Mouse (Mus musculus) megakaryocyte-erythroid progenitor cell, adult 5-6 weeks (primary cell): ENCODE measurements around the gene Thrsp. TPM values are rescaled to one million over a fixed set of nuclear protein-coding genes. Genes with fewer than 3 reads are reported as not detected.
"Not testable (repeated sequence)": the region's sequence is repeated elsewhere in the genome, so short reads cannot be mapped to it uniquely, and the experiment has no call there.

Experiments used
- ATAC-seq: replicated peaks from 2 replicates; pipeline ENCODE4 v1.8.0; 2016; ENCODE audit warnings: mild to moderate bottlenecking, inconsistent platforms; ENCODE audit not compliant: severe bottlenecking, poor library complexity, low FRiP score, low TSS enrichment
- total RNA-seq, 2 experiments: library from RNA; stranded (forward) in 1 of 2; stranded (reverse) in 1 of 2; fragments of 200-1000, 215-1000 nt in 1 of 2; fragments of >200 nt in 1 of 2; fragmentation: Nextera tagmentation in 1 of 2; gene quantifications; 2 replicates each; pipeline ENCODE4 v1.2.3; 2014 to 2017

The Thrsp gene
- total RNA-seq (2014; fragmentation: Nextera tagmentation) (not detected in 2 replicates), total RNA-seq (2017) (not detected in 2 replicates)

DNA sequence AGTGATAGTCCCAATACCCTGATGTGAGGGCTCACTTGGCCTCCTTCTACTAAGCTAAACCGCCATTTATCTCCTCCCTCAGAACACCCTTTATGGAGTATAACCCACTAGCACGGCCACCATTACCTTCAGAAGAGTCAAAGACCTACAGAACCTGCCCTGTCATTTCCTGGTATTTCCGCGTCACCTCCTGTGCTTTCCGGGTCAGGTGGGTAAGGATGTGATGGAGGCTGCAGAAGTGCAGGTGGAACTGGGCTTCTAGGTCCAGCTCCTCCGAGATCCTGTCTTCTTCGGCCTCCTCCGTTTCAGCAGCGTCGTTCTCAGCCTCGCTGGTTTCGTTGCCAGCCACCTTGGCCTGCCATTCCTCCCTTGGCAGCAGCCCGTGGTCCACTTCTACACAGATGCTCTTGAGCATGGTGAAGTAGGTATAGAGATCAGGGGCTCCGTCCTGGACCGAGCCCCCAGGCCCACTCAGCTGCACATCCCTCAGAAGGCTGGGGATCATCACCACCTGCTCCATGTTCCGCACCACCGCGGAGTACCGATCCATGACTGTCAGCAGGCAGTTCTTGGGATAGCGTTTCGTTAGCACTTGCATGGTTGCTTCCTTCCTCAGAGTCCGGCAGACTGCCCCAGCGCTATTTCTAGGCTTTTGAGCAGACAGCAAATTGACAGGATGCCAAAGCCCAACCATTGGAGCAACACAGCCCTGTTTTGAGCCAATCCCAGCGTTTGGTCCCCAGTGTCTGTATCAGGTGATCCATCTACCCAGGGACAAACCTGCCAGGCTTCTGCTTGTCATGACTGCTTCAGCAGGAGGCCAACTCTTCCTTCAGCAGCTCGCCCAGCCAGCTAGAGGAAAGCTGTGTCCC lies at the start of gene Thrsp:
TSS of gene Thrsp (minus strand) at position 825 of the 872 bp plus-strand sequence.
- ATAC-seq, result no peak

DNA sequence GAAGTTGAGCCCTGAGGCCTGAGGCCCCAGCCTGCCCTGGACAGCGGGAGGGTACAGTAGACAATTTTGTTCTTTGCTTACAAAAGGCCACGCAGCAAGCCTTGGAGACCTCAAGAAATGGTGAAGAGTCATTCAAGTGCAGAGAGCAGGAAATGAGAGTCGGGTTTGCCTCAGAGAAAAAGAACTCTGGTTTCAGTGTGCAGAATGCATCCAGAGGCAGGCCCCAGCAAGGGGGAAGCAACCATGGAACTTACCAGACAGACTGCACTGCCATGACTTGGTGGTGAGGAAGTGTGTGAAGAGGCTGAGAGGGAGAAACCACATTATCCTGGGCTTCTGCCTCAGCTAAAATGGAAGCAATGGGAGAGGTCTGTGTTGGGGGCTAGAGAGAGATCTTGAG lies 38.0 kb upstream of the Thrsp start:
- no peak for ATAC-seq

DNA sequence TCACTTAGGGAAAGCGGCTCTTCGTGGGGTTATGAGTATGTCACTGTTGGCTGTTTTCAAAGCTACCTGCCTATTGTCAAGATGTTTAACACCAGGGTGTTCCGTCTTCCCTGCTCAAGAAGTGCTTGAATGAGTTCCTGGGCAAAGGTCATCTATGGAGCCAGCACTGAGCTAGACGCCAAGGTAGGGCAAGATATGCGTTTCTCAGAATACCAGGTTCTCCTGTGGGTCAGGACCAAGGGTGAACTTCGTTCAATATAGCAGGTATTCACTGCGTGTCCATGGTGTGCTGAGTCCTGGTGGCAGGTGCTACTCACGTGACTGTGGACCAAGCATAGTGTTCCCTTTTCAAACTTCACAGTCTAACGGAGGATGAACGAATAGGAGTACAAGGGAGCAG lies 37.3 kb upstream of the Thrsp start:
- ATAC-seq, result no peak

DNA sequence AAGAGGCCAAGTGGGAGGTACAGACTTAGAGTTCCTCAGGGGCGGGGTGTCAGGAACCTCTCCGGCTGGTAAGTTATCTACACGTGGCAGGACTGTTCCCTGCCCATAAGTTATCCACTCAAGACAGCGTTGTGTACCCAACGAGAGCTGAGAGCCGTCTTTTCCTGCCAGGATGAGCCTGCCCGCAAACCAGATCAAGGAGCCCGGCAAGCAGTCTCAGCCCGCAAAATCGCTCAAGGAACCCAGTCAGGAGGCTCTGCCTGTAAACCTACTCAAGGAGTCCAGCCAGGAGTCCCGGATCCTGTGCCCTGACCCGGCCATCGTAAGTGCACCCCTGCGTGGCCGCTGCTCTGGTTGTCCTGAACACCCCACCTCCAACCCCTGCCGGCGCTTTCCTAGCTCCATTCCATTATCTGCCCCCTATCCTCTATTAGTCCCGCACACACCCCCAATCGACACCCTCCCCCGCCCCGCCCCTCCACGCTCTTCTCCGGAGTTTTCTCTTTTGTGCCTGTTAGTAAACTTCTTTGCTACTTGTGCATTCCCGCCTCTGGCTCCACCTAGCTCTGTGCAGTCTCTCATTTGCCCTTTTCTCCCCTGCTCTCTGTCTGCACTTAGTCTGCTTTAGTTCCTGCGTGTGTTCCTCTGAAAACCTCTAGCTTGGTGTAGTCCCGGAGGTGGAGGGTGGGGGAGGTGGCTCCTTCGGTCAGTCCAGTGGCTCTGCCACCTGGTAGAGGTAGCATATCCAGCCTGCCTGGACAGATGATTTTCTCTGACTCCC lies 35.8 kb upstream of the Thrsp start:
- ATAC-seq, result peak; percentile 96

DNA sequence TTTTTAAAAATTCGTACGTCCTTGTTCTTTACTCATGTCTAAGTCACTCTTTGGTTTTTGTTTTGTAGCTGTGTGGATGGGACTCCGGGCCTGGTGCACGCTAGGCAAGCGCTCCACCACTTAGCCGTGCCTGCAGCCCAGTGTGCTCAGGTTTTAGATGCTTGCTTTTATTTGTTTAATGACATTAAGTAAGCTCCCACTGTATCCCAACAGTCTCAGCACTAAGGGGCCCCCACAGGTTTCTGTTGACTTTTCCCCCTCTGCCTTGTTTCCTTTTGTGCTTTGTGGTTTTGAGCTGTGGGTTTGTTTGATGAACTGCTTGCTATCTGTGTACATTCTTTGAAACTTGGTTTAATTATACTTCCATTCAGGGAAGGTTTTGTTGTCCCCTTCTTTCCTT lies 34.7 kb upstream of the Thrsp start:
- no peak for ATAC-seq

DNA sequence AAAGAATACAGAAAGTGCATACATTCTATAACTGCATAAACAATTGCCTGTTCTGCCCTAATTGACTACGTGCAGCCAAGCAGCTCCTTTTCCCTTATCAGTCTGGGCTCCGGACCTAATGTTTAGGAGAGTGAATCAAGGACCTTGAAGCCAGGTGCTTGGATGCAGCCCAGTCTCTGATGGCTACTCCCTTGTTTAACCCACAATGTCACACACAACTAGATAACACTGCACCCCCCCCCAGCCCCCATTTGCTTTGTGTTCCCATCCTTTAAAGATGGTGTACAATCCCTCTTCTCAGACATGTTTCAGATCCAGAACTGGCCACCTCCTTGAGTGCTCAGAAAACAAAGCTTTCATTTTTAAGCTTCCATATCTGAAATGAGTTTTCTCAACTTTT lies 33.5 kb upstream of the Thrsp start, which contains the start of gene Kctd14:
TSS of gene Kctd14 (plus strand) at position 301 of the 400 bp plus-strand sequence.
- not testable (repeated sequence) for ATAC-seq

DNA sequence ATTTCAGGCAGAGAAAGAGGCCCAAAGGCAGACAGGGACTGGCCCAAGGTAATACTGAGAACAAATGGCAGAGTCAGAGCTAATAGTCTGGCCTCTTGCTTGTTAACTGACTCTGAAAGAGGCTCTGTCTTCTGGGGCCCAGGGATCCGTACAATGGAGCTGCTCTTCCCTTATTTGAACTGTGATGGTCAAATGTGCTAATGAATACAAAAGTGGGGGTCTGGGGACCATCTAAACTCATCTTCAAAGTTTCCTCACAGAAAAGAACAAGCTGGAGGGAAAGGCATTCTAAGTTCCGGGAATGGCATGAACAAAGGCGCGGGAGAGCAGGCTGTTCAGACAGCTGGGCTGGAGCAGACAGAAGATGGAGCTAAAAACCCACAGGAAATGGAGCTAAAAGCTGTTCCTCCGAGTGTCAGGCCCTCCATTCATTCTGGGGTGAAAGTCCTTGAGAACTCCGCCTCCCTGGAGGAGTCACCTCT lies 29.6 kb upstream of the Thrsp start:
- ATAC-seq, result no peak

DNA sequence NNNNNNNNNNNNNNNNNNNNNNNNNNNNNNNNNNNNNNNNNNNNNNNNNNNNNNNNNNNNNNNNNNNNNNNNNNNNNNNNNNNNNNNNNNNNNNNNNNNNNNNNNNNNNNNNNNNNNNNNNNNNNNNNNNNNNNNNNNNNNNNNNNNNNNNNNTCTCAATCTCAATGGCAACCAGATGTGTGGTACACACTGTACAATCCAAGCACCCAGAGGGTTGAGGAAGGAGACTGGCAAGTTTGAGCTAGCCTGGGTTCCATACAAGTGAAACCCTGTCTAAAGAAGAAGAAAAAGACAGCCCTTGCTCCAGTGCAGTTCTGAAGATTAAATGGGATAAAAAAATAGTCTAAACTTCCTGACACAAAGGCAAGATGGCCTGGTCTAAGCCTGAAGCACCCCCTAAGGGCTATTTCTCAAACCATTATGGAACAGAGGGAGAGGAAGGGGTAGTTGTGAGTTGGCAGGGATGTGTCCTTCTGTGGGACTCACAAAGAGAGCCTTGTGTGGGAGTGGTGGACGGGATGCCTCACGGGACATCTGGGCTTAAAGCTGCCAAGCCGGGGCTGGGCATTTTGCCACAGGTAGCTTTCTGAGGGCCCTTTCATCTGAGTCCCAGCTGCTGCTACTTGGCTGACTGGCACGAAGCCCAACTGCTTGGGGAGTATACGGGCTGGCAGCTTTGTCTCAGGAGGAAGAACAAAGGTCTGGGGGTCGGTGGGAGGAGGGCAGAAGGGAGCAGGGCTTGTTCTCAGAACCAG lies 28.8 kb upstream of the Thrsp start:
- peak; percentile 86 for ATAC-seq

DNA sequence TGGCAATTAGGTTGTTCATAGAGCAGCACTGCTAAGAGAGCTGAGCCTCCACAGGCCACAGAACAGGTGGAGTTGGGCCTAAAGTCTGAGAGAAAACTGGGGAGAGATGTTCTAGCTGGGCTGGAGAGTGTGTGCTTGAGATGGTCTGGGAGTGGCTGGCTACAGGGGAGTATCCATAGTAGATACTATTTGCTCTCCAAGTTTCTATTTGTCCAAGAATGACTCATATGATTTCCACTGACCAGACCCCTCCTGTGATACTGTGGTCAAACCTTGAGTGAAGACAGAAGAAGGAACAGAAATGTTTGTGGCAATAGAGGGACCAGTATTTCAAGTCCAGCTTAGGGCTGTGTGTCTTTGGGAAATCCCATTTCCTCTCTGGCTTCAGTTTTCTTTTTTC lies 21.5 kb upstream of the Thrsp start:
- ATAC-seq, result no peak

DNA sequence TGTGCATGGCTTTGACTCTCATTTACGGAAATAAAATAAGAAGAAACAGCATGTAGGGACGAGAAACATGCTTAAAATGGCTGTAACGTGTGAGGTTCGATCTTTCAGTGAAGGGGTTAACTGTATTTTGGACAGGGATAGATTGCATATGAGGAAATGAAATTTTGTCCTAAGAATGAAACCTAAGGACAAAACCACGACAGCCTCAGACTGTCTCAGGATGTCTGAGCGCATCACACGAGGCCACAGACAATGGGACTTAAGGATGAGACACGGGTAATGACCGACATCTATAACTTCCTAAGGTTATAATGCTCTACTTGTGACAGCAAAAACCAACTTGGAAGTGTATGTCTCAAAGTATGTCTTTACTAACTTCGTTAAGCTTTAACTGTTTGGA lies 17.0 kb upstream of the Thrsp start:
- no peak for ATAC-seq

DNA sequence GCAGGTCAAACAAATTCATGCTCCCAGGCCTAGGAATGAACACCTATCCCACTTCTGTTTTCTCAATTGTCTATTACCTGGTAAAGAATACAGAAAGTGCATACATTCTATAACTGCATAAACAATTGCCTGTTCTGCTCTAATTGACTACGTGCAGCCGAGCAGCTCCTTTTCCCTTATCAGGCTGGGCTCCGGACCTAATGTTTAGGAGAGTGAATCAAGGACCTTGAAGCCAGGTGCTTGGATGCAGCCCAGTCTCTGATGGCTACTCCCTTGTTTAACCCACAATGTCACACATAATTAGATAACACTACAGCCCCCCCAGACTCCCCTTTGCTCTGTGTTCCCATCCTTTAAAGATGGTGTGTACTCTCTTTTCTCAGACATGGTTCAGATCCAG lies 16.0 kb upstream of the Thrsp start:
- not testable (repeated sequence) for ATAC-seq

DNA sequence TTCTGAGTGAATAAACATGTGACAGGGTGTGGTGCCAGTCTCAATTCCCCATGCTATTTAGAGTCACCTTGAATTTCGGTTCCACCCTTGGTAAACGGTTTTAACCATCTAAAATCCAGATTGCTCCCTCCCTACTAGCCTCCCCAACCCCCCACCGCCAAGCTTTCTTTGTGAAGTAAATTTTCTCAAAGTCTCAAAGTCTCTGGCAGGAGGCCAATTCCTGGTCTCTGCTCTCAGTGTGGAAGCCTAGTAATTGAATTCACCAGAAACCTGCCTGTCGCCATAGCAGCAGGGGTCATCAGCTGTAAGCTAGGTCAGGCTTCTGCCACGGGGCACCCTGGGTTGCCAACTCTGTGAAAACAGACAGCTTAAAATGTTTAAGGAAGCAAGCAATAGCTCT lies 12.2 kb upstream of the Thrsp start:
- no peak for ATAC-seq

DNA sequence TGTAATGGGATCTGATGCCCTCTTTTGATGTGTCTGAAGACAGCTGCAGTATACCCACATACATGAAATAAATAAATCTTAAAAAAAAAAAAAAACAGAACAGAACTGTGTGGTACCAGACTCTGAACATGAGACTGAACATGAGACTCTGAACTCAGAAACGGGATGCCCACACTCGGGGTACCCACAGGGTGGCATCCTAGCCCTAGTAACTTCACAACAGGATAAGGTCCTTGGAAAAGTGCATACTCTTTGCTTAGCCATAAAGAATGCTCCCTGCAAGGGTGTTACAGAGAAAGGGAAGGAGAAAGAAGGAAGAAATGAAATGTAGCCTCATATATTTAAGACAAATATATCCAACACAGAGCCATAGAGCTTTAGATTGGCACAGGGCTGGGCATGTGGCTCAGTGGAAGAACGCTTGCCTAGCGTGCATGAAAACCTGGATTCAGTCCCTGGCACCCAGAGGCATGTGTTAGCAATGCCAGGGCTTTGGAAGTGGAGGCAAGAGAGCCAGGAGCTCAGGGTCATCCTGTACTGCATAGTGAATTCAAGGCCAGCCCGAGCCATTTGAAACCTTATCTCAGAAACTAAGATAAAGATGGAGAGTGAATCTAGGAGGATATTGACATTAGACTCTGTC lies 10.4 kb upstream of the Thrsp start:
- ATAC-seq, result no peak

DNA sequence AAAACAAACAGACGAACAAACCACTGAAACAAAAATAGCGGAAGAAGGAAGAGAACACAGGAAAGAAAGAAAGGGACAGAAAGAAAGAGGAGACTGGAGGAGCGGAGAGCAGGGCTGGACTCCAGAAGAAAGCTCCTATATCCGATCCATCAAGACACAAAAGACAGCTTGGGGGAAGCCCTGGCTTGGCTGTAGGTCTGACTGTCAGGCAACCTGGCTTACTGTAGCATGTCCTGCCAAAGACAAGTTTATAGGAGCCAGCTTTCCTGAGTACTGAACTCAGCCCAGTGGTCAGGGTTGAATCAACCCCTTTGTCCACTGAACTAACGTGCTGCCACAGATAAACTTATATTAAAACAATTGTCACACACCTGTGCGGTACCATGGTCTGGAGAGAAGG lies 9.8 kb upstream of the Thrsp start:
- no peak for ATAC-seq

DNA sequence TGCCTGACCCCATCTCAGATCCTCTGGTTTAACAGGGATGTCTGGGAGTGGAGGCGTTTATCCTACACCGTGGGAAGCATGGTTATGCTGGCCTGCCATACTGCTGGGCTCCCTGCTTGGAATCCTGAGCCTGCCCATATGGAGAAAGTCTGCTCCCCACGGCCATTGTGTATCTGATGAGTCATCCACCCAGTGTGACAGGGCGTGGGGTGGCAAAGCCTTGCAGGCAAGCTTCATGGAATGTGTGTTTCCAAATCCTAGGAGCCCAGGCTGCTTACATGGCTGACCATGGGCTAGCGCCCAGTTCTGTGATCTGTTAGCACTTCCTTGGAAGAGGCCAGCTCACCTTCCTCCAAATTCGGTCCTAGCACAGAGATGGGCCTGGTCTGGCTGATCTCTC lies 9.0 kb upstream of the Thrsp start:
- no peak for ATAC-seq

DNA sequence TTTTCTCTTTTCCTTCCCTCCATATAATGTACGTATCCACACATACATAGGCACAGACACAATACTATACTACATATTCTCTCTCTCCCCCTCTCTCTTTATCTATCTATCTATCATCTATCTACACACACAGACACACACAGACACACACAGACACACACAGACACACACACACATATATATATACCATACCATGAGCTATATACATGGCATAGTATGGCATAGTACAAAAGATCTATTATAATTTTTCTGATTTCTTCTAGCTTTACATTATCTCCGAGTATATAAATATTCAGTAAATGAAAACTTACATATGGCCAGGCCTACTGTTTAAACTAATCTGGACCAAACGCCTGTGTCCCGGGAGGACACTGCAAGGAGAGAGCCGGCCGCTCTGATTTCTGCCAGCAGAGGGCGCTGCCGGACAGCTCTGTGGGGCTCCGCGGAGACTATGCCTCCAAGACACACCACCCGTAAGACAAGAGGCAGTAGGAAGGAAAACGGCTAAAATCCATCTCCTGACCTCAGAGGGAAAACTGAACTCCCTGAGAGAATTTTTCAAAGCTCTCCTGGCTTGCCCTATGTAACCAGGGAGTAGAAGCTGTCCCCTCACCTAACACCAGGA lies 7.2 kb upstream of the Thrsp start:
- peak; percentile 95 for ATAC-seq

DNA sequence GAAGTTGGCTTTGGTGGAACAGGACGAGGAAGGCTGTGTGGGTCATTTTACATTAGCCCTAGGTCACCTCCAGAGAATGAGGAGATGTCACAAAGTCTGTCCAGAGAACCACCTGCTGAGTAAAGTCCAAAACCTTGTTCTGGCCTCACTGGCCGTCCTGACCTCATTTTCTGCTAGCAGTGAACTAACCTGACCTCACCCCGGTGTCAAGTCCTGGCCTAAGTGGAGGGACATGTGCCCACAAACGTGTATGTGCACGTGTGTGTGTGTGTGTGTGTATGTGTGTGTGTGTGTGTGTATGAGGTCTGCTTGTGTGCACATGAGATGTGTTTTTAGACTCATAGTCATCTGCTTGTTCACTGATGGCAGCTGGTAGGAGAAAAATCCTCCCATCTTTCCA lies 6.2 kb upstream of the Thrsp start:
- no peak for ATAC-seq

DNA sequence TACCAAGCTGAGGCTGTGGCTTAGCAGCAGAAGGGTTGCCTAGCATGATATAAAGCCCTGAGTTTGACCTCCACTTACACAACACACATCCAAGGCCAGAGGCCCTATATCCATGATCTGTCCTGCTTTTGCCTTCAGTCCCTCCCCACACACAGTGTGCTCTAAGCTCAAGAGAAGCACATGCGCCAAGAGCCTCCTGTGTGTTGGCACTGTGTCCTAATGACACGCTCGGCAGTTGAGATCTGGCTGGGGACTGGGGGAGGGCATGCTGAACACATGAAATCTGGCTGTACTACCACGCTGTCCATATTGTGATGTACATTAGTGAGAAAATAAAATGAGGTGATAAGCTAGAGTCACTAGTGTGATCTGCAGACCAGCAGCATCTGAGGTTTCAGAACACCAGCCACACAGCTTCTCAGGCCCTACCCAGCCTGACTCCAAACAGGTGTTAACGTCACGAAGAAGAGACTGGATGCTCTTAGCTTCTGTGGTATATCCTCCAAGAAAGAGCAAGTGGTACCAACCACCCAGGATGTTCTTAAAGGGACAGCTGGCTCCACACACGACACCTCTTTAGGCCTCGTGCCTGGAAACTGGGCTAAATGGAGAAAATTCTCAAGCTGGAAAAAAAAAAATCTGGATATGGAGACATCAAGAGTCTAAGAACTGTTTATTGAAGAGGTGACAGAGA lies 3.6 kb upstream of the Thrsp start:
- ATAC-seq, result no peak
